Mouse (Mus musculus) neural tube, embryonic 13.5 days (tissue): ENCODE data around the gene Asphd2. TPM values are rescaled to one million over a fixed set of nuclear protein-coding genes. Genes with fewer than 3 reads are reported as not detected.

Experiments used
- ATAC-seq: fragments of 200-750 bp; cut with Nextera tagmentation; 2 replicates; pipeline ENCODE4 v1.8.0; 2017; ENCODE audit warnings: low read depth, mild to moderate bottlenecking, moderate TSS enrichment, moderate library complexity
- H3K27ac ChIP-seq: fragments of 300-500 bp; sonication (generic); replicated peaks from 2 replicates; pipeline ENCODE4 v1.5.1; 2015; ENCODE audit warnings: moderate library complexity, mild to moderate bottlenecking, inconsistent platforms
- H3K27me3 ChIP-seq: fragments of 300-500 bp; sonication (generic); 2 replicates; pipeline ENCODE4 v1.6.1; 2015; ENCODE audit warnings: mild to moderate bottlenecking, inconsistent platforms
- H3K36me3 ChIP-seq: fragments of 300-500 bp; sonication (generic); 2 replicates; pipeline ENCODE4 v1.6.1; 2015; ENCODE audit warnings: mild to moderate bottlenecking, inconsistent platforms
- H3K4me1 ChIP-seq: fragments of 300-500 bp; sonication (generic); replicated peaks from 2 replicates; pipeline ENCODE4 v1.6.1; 2015; ENCODE audit warnings: inconsistent platforms
- H3K4me2 ChIP-seq: fragments of 300-500 bp; sonication (generic); 2 replicates; pipeline ENCODE4 v1.6.1; 2015; ENCODE audit warnings: inconsistent platforms, mild to moderate bottlenecking, moderate library complexity
- H3K4me3 ChIP-seq: fragments of 300-500 bp; sonication (generic); 2 replicates; pipeline ENCODE4 v1.5.1; 2015; ENCODE audit warnings: mild to moderate bottlenecking, inconsistent platforms
- H3K9ac ChIP-seq: fragments of 300-500 bp; sonication (generic); 2 replicates; pipeline ENCODE4 v1.6.1; 2015; ENCODE audit warnings: moderate library complexity, mild to moderate bottlenecking, inconsistent platforms
- H3K9me3 ChIP-seq: fragments of 300-500 bp; sonication (generic); 2 replicates; pipeline ENCODE4 v1.6.1; 2016; ENCODE audit warnings: inconsistent platforms
- WGBS: fragments of 180-500 bp; shearing (Covaris S2); methylation state at CpG from one replicate; pipeline ENCODE4 v1.1.7; 2015; 5-methylcytosine and 5-hydroxymethylcytosine counted together
- polyA plus RNA-seq: library from polyadenylated mRNA; unstranded; fragments of >200 nt; fragmentation: Nextera tagmentation; extraction: Ambion mirVana; gene quantifications from 2 replicates; pipeline ENCODE4 v1.2.1, GENCODE M21; 2015

The Asphd2 gene
- polyA plus RNA-seq, 1 experiment from 2014 or later, result 69.6 TPM

GRCm38 (mm10) chr5:112411514-112412335, 17.1 kb upstream of the Asphd2 start:
- H3K9me3 ChIP-seq, result no peaks in the 10 kb centered on the region
- H3K4me3 ChIP-seq, result no peak overlapping the region
- no peak overlapping the region for H3K9ac ChIP-seq
- H3K27ac ChIP-seq, result peak overlapping the region; percentile 59
- peak overlapping the region; percentile 36 for H3K4me2 ChIP-seq
- peaks cover 30% of the 10 kb centered on the region for H3K4me1 ChIP-seq
- no peaks in the 10 kb centered on the region for H3K36me3 ChIP-seq
- 13% methylated on average over 19 of the region's 19 CpGs for WGBS
- H3K27me3 ChIP-seq, result no peaks in the 10 kb centered on the region; the same call in 1 of the 2 replicates
- peak; percentile 28; the same call in 1 of the 2 replicates for ATAC-seq

- 43% methylated on average over 11 of the region's 11 CpGs for WGBS
- peak overlapping the region; percentile 36 for H3K4me2 ChIP-seq
- no peak for ATAC-seq
These were observed 16.4 kb upstream of the Asphd2 start for GRCm38 (mm10) chr5:112411072-112411471.

GRCm38 (mm10) chr5:112409274-112409673, 14.6 kb upstream of the Asphd2 start:
- peaks cover 24% of the 10 kb centered on the region for H3K4me1 ChIP-seq
- 0 out of 2 replicates have a peak overlapping the region, but pooled peaks have one; percentile 29 for H3K27ac ChIP-seq
- no peak overlapping the region for H3K9ac ChIP-seq
- H3K4me3 ChIP-seq, result no peak overlapping the region
- no peaks in the 10 kb centered on the region for H3K9me3 ChIP-seq
- no peak overlapping the region for H3K4me2 ChIP-seq
- no peak for ATAC-seq
- no peaks in the 10 kb centered on the region for H3K36me3 ChIP-seq
- WGBS, result 39% methylated on average over 5 of the region's 5 CpGs
- H3K27me3 ChIP-seq, result no peaks in the 10 kb centered on the region; the same call in 1 of the 2 replicates

More at GRCm38 (mm10) chr5:112411072-112411471, 16.4 kb upstream of the Asphd2 start:
- H3K9me3 ChIP-seq, result no peaks in the 10 kb centered on the region
- no peaks in the 10 kb centered on the region for H3K36me3 ChIP-seq
- H3K9ac ChIP-seq, result no peak overlapping the region
- H3K4me3 ChIP-seq, result no peak overlapping the region
- H3K4me1 ChIP-seq, result peaks cover 24% of the 10 kb centered on the region
- H3K27ac ChIP-seq, result peak overlapping the region; percentile 59
- H3K27me3 ChIP-seq, result no peaks in the 10 kb centered on the region; the same call in 1 of the 2 replicates

GRCm38 (mm10) chr5:112406017-112406416, 11.4 kb upstream of the Asphd2 start:
- peaks cover 10% of the 10 kb centered on the region for H3K4me1 ChIP-seq
- H3K36me3 ChIP-seq, result no peaks in the 10 kb centered on the region
- no peak overlapping the region for H3K4me2 ChIP-seq
- H3K27ac ChIP-seq, result no peak overlapping the region
- no peak overlapping the region for H3K4me3 ChIP-seq
- WGBS, result 75% methylated on average over 3 of the region's 3 CpGs
- no peaks in the 10 kb centered on the region for H3K27me3 ChIP-seq
- no peak for ATAC-seq
- no peaks in the 10 kb centered on the region for H3K9me3 ChIP-seq
- no peak overlapping the region for H3K9ac ChIP-seq

GRCm38 (mm10) chr5:112402437-112402836, 7.8 kb upstream of the Asphd2 start:
- Histone ChIP-seq H3K27me3 (no peaks in the 10 kb centered on the region), H3K4me2 (no peak overlapping the region), H3K4me1 (no peaks in the 10 kb centered on the region), H3K27ac (no peak overlapping the region), H3K9me3 (no peaks in the 10 kb centered on the region), H3K9ac (no peak overlapping the region), H3K36me3 (no peaks in the 10 kb centered on the region), H3K4me3 (no peak overlapping the region)
- no peak for ATAC-seq
- WGBS, result 73% methylated on average over 3 of the region's 3 CpGs

- WGBS, result 86% methylated on average over 10 of the region's 10 CpGs
- peaks cover 11% of the 10 kb centered on the region for H3K4me1 ChIP-seq
- H3K27me3 ChIP-seq, result no peaks in the 10 kb centered on the region
- H3K4me2 ChIP-seq, result no peak overlapping the region
- no peaks in the 10 kb centered on the region for H3K36me3 ChIP-seq
- no peak for ATAC-seq
- H3K4me3 ChIP-seq, result no peak overlapping the region
- no peaks in the 10 kb centered on the region for H3K9me3 ChIP-seq
- no peak overlapping the region for H3K27ac ChIP-seq
- H3K9ac ChIP-seq, result no peak overlapping the region
These were observed 4.6 kb upstream of the Asphd2 start for GRCm38 (mm10) chr5:112399284-112399683.

- Histone ChIP-seq H3K9me3 (no peaks in the 10 kb centered on the region), H3K27ac (0 out of 2 replicates have a peak overlapping the region, but pooled peaks have one; percentile 42), H3K9ac (no peak overlapping the region), H3K4me3 (no peak overlapping the region), H3K36me3 (peaks cover 9% of the 10 kb centered on the region), H3K27me3 (no peaks in the 10 kb centered on the region), H3K4me1 (peaks cover 43% of the 10 kb centered on the region), H3K4me2 (no peak overlapping the region)
- 37% methylated on average over 18 of the region's 18 CpGs for WGBS
- ATAC-seq, result no peak
These were observed 1.4 kb upstream of the Asphd2 start for GRCm38 (mm10) chr5:112396066-112396465.

- no peaks in the 10 kb centered on the region for H3K9me3 ChIP-seq
- H3K36me3 ChIP-seq, result peaks cover 23% of the 10 kb centered on the region
- peak overlapping the region; percentile 81 for H3K4me3 ChIP-seq
- peak overlapping the region; percentile 83 for H3K9ac ChIP-seq
- no peaks in the 10 kb centered on the region for H3K27me3 ChIP-seq
- ATAC-seq, result peak; percentile 85
- peak overlapping the region; percentile 90 for H3K4me2 ChIP-seq
- H3K4me1 ChIP-seq, result peaks cover 59% of the 10 kb centered on the region
- peak overlapping the region; percentile 95 for H3K27ac ChIP-seq
- WGBS, result 1% methylated on average over 15 of the region's 28 CpGs
These were observed 277 bp downstream of the Asphd2 start for GRCm38 (mm10) chr5:112394415-112394763.

- Histone ChIP-seq H3K4me2 (peak overlapping the region; percentile 90), H3K36me3 (peaks cover 28% of the 10 kb centered on the region), H3K4me3 (peak overlapping the region; percentile 81), H3K27me3 (no peaks in the 10 kb centered on the region), H3K4me1 (peaks cover 64% of the 10 kb centered on the region), H3K27ac (peak overlapping the region; percentile 95; the same call in 1 of the 2 replicates), H3K9me3 (no peaks in the 10 kb centered on the region), H3K9ac (peak overlapping the region; percentile 83)
- peak; percentile 44 for ATAC-seq
- WGBS, result 13% methylated on average over 17 of the region's 18 CpGs
These were observed 788 bp downstream of the Asphd2 start for GRCm38 (mm10) chr5:112393741-112394414.

GRCm38 (mm10) chr5:112391676-112392323, 2.9 kb downstream of the Asphd2 start:
- H3K36me3 ChIP-seq, result peaks cover 44% of the 10 kb centered on the region
- ATAC-seq, result no peak
- H3K4me1 ChIP-seq, result peaks cover 68% of the 10 kb centered on the region
- H3K4me2 ChIP-seq, result no peak overlapping the region
- H3K9ac ChIP-seq, result no peak overlapping the region
- WGBS, result 72% methylated on average over 27 of the region's 27 CpGs
- H3K9me3 ChIP-seq, result no peaks in the 10 kb centered on the region
- H3K27ac ChIP-seq, result no peak overlapping the region
- no peak overlapping the region for H3K4me3 ChIP-seq
- H3K27me3 ChIP-seq, result no peaks in the 10 kb centered on the region

- ATAC-seq, result no peak
- no peak overlapping the region for H3K9ac ChIP-seq
- H3K9me3 ChIP-seq, result no peaks in the 10 kb centered on the region
- H3K4me1 ChIP-seq, result peaks cover 67% of the 10 kb centered on the region
- WGBS, result 64% methylated on average over 16 of the region's 16 CpGs
- H3K36me3 ChIP-seq, result peaks cover 52% of the 10 kb centered on the region
- no peak overlapping the region for H3K4me3 ChIP-seq
- no peak overlapping the region for H3K4me2 ChIP-seq
- no peak overlapping the region for H3K27ac ChIP-seq
- H3K27me3 ChIP-seq, result no peaks in the 10 kb centered on the region
These were observed 3.7 kb downstream of the Asphd2 start for GRCm38 (mm10) chr5:112391002-112391401.

- WGBS, result 83% methylated on average over 9 of the region's 9 CpGs
- Histone ChIP-seq H3K36me3 (peaks cover 68% of the 10 kb centered on the region), H3K9ac (peak overlapping the region; percentile 51; the same call in 1 of the 2 replicates), H3K27me3 (no peaks in the 10 kb centered on the region), H3K4me3 (no peak overlapping the region), H3K4me2 (peak overlapping the region; percentile 12; the same call in 1 of the 2 replicates), H3K9me3 (no peaks in the 10 kb centered on the region), H3K4me1 (peaks cover 58% of the 10 kb centered on the region), H3K27ac (no peak overlapping the region)
- no peak for ATAC-seq
These were observed 5.3 kb downstream of the Asphd2 start for GRCm38 (mm10) chr5:112389352-112389751.
